Mouse (Mus musculus) MEL (cell line): ENCODE measurements around the gene Sorbs1. TPM values are rescaled to one million over a fixed set of nuclear protein-coding genes. Genes with fewer than 3 reads are reported as not detected.

Experiments
- DNase-seq: peaks from one replicate; pipeline ENCODE4 v3.0.0; 2011; ENCODE audit warnings: low read depth, low spot score
- H3K27ac ChIP-seq: 2 replicates; pipeline ENCODE4 v1.5.1; 2012; ENCODE audit warnings: low read depth, mild to moderate bottlenecking, control low read depth, low read length, moderate library complexity; ENCODE audit not compliant: control insufficient read depth
- H3K27me3 ChIP-seq, 2 experiments: fragments of 150-350 bp in 1 of 2; sonication (generic) in 1 of 2; 2 replicates each; pipeline ENCODE4 v1.6.1; 2012; ENCODE audit warnings: low read length in 2 of 2, mild to moderate bottlenecking in 2 of 2, improper control_type of control experiment in 1 of 2, moderate library complexity in 1 of 2; ENCODE audit not compliant: insufficient read depth in 2 of 2, control insufficient read depth in 1 of 2
- H3K36me3 ChIP-seq, 2 experiments: 2 replicates each; pipeline ENCODE4 v1.6.1; 2012 to 2014; ENCODE audit warnings: low read length in 2 of 2, improper control_type of control experiment in 1 of 2, inconsistent platforms in 1 of 2, mild to moderate bottlenecking in 1 of 2; ENCODE audit not compliant: insufficient read depth in 2 of 2, control insufficient read depth in 1 of 2
- H3K4me1 ChIP-seq, 2 experiments: fragments of 150-350 bp in 1 of 2; sonication (generic) in 1 of 2; 2 replicates each; pipeline ENCODE4 v1.6.1; 2012; ENCODE audit warnings: low read length in 2 of 2, improper control_type of control experiment in 1 of 2, mild to moderate bottlenecking in 1 of 2; ENCODE audit not compliant: insufficient read depth in 2 of 2, control insufficient read depth in 1 of 2
- H3K4me3 ChIP-seq, 2 experiments: fragments of 150-350 bp in 1 of 2; sonication (generic) in 1 of 2; 2 replicates each; pipeline ENCODE4 v1.5.1; 2012; ENCODE audit warnings: low read depth in 2 of 2, low read length in 2 of 2, mild to moderate bottlenecking in 2 of 2, moderate library complexity in 2 of 2, control low read depth in 1 of 2, improper control_type of control experiment in 1 of 2; ENCODE audit not compliant: control insufficient read depth in 1 of 2, insufficient read depth in 1 of 2
- H3K79me2 ChIP-seq: 2 replicates; pipeline ENCODE4 v1.6.1; 2012; ENCODE audit warnings: mild to moderate bottlenecking, low read length, moderate library complexity; ENCODE audit not compliant: control insufficient read depth, poor library complexity, insufficient read depth
- H3K9ac ChIP-seq: 2 replicates; pipeline ENCODE4 v1.6.1; 2012; ENCODE audit warnings: low read depth, mild to moderate bottlenecking, control low read depth, low read length, moderate library complexity; ENCODE audit not compliant: control insufficient read depth, poor library complexity, severe bottlenecking
- H3K9me3 ChIP-seq: fragments of 150-350 bp; sonication (generic); replicated peaks from 2 replicates; pipeline ENCODE4 v1.6.1; 2012; ENCODE audit warnings: mild to moderate bottlenecking, low read length, improper control_type of control experiment, moderate library complexity; ENCODE audit not compliant: insufficient read depth
- CHD1 ChIP-seq: IDR thresholded peaks from 2 replicates; pipeline ENCODE4 v1.6.1; 2012; ENCODE audit warnings: low read depth, mild to moderate bottlenecking, inconsistent platforms, low read length, improper control_type of control experiment
- E2F4 ChIP-seq: IDR thresholded peaks from 2 replicates; pipeline ENCODE4 v1.6.1; 2011; ENCODE audit warnings: low read depth, low read length, improper control_type of control experiment, borderline replicate concordance
- EP300 ChIP-seq, 2 experiments: IDR thresholded peaks; 2 replicates each; pipeline ENCODE4 v1.6.1; 2011; ENCODE audit warnings: improper control_type of control experiment in 2 of 2, low read length in 2 of 2, low read depth in 1 of 2, mild to moderate bottlenecking in 1 of 2
- ETS1 ChIP-seq: IDR thresholded peaks from 2 replicates; pipeline ENCODE4 v1.6.1; 2012; ENCODE audit warnings: low read depth, mild to moderate bottlenecking, inconsistent platforms, low read length, improper control_type of control experiment, moderate library complexity
- GATA1 ChIP-seq: IDR thresholded peaks from 2 replicates; pipeline ENCODE4 v1.6.1; 2011; ENCODE audit warnings: low read depth, low read length, improper control_type of control experiment
- MAZ ChIP-seq: IDR thresholded peaks from 2 replicates; pipeline ENCODE4 v1.6.1; 2012; ENCODE audit warnings: low read depth, mild to moderate bottlenecking, inconsistent platforms, low read length, improper control_type of control experiment
- MEF2A ChIP-seq: IDR thresholded peaks from 2 replicates; pipeline ENCODE4 v1.6.1; 2014; ENCODE audit warnings: low read depth, mild to moderate bottlenecking, inconsistent platforms, low read length, improper control_type of control experiment; ENCODE audit not compliant: poor library complexity, insufficient replicate concordance, severe bottlenecking; ENCODE audit errors: extremely low read depth
- MXI1 ChIP-seq: IDR thresholded peaks from 2 replicates; pipeline ENCODE4 v1.6.1; 2011; ENCODE audit warnings: mild to moderate bottlenecking, low read depth, low read length, improper control_type of control experiment
- MYC ChIP-seq: IDR thresholded peaks from 2 replicates; pipeline ENCODE4 v1.6.1; 2011; ENCODE audit warnings: low read depth, mild to moderate bottlenecking, low read length, improper control_type of control experiment, moderate library complexity
- NELFE ChIP-seq: IDR thresholded peaks from 2 replicates; pipeline ENCODE4 v1.6.1; 2011; ENCODE audit warnings: low read depth, low read length, improper control_type of control experiment
- NRF1 ChIP-seq: IDR thresholded peaks from 2 replicates; pipeline ENCODE4 v1.6.1; 2014; ENCODE audit warnings: low read depth, mild to moderate bottlenecking, inconsistent platforms, low read length, improper control_type of control experiment, moderate library complexity; ENCODE audit not compliant: poor library complexity, insufficient read depth, severe bottlenecking
- SIN3A ChIP-seq: IDR thresholded peaks from 2 replicates; pipeline ENCODE4 v1.6.1; 2012; ENCODE audit warnings: low read length, improper control_type of control experiment, inconsistent platforms
- TBP ChIP-seq: IDR thresholded peaks from 2 replicates; pipeline ENCODE4 v1.8.0; 2011; ENCODE audit warnings: low read depth, low read length, improper control_type of control experiment
- TCF12 ChIP-seq: IDR thresholded peaks from 2 replicates; pipeline ENCODE4 v1.6.1; 2014; ENCODE audit warnings: low read depth, mild to moderate bottlenecking, inconsistent platforms, low read length, improper control_type of control experiment, moderate library complexity
- ZC3H11A ChIP-seq: IDR thresholded peaks from 2 replicates; pipeline ENCODE4 v1.6.1; 2012; ENCODE audit warnings: low read depth, mild to moderate bottlenecking, inconsistent platforms, low read length, improper control_type of control experiment
- ZKSCAN1 ChIP-seq: IDR thresholded peaks from 2 replicates; pipeline ENCODE4 v1.6.1; 2012; ENCODE audit warnings: low read depth, mild to moderate bottlenecking, inconsistent platforms, low read length, improper control_type of control experiment, moderate library complexity
- ZMIZ1 ChIP-seq: IDR thresholded peaks from 2 replicates; pipeline ENCODE4 v1.6.1; 2012; ENCODE audit warnings: low read depth, mild to moderate bottlenecking, inconsistent platforms, low read length, improper control_type of control experiment, moderate library complexity
- ZNF384 ChIP-seq: IDR thresholded peaks from 2 replicates; pipeline ENCODE4 v1.6.1; 2012; ENCODE audit warnings: low read depth, mild to moderate bottlenecking, inconsistent platforms, low read length, improper control_type of control experiment
- polyA plus RNA-seq, 2 experiments: library from polyadenylated mRNA; stranded (reverse) in 1 of 2; unstranded in 1 of 2; fragments of >175 nt in 1 of 2; fragments of >200 nt in 1 of 2; gene quantifications; 2 replicates each; pipeline versions ENCODE4 v1.2.1 to v1.2.4; 2012; ENCODE audit warnings: low replicate concordance in 2 of 2, low read depth in 1 of 2; ENCODE audit not compliant: insufficient read length in 2 of 2, insufficient read depth in 1 of 2, missing spikeins in 1 of 2
- total RNA-seq: library from RNA; depleted of rRNA; stranded (reverse); fragments of 300-350 nt; gene quantifications from 2 replicates; pipeline ENCODE4 v1.2.3, GENCODE M21; 2012

Gene Sorbs1
- total and polyA plus RNA-seq, 3 experiments, result 1.3 to 5.3 TPM; not detected in 1

DNA sequence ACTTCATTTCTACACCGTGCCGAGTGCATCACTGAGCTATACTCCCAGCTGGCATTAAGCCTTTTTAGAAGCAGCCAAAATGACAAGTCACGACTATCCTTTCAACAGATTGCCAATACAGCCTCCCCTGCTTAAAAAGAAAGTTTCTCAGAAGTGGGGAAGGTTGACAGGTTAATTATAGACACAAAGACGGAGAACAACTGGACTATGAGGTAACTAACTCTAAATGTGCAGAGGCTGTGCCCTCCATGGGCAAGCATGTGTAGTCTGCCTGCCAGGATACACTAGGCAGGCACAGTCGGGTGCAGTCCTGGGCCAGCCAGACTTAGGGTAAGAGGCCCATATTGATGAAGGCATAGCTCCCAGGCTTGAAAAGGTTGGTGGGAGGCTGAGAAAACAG lies 244.1 kb downstream of the Sorbs1 start:
- DNase-seq, result no peak
- no peaks in the 10 kb centered on the region for H3K9me3 ChIP-seq
- no peaks in the 10 kb centered on the region for H3K36me3 ChIP-seq
- H3K4me3 ChIP-seq, result no peak overlapping the region
- no peaks in the 10 kb centered on the region for H3K27me3 ChIP-seq
- H3K9ac ChIP-seq, result no peak overlapping the region
- TF ChIP-seq GATA1 (no peak), ETS1 (no peak), ZNF384 (no peak), NELFE (no peak), NRF1 (no peak), ZMIZ1 (no peak), MYC (no peak), SIN3A (no peak), TCF12 (no peak), MEF2A (no peak), MXI1 (no peak), E2F4 (no peak), MAZ (no peak), ZC3H11A (no peak), CHD1 (no peak)
- H3K79me2 ChIP-seq, result no peaks in the 10 kb centered on the region
- no peak overlapping the region for H3K27ac ChIP-seq
- no peaks in the 10 kb centered on the region for H3K4me1 ChIP-seq

DNA sequence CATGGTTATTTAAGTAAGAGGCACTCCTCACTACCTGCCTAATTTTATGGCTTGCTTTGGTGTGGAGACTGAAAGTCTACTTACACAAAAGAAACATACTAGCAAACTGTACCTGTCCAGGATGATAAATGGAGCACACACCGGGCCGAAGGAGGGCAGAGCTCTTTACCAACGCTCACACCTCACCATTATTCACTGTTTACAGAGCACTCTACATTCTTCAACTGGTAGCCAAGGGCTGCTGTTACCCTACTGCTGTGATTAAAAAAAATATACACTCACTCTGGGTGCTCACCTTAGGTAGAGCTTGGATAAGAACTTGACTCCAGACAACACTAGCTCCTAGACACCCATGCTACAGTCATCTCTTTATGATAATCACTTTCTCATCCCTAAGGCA lies 245.1 kb downstream of the Sorbs1 start:
- TF ChIP-seq ZKSCAN1 (no peak), EP300 (IDR thresholded peaks at IDR 0.05; ENCODE audit: low read depth in 1 of 2, low read length in 2 of 2) (no peak), NRF1 (no peak), SIN3A (no peak), TBP (no peak), TCF12 (no peak)
- Histone ChIP-seq H3K9me3 (no peaks in the 10 kb centered on the region), H3K27me3 (no peaks in the 10 kb centered on the region), H3K4me3 (0 out of 4 replicates have a peak overlapping the region, but pooled peaks of 1 of the 2 experiments have one; percentile 15), H3K9ac (no peak overlapping the region), H3K4me1 (no peaks in the 10 kb centered on the region), H3K36me3 (no peaks in the 10 kb centered on the region), H3K79me2 (no peaks in the 10 kb centered on the region), H3K27ac (no peak overlapping the region)
- no peak for DNase-seq
